Mouse (Mus musculus): ENCODE data around the gene Olfr714.
"Not testable (repeated sequence)": the region's sequence is repeated elsewhere in the genome, so short reads cannot be mapped to it uniquely, and the experiment has no call there.

Gene Olfr714

GRCm38 (mm10) chr7:107070681-107071080 is at the start of gene Olfr714:
TSS of gene Olfr714 (plus strand) at chr7:107070981.
- DNase-seq (ENCODE audit: low spot score): no peak

DNA sequence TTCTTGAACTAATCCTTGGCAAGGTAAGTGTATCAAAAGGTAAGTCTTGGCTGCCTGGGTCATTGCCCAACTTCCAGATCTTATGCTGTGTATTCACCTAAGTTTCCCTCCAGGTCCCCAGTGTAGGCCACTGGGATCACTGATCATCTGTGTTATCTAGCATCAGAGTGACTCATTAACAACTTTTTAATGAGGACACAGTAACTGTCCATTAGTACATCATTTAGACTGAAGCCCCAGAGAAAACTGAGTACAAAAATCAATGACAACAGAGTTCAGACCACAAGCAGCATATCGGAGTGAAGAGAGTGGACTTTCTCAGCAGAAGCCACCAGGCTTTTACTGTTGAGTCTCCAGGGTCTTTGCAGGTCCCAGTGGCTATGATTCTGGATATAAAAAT is 39.9 kb upstream of the Olfr714 start, which contains the start of gene Olfr713:
TSS of gene Olfr713 (plus strand) at position 301 of the 400 bp plus-strand sequence.
- no peak for DNase-seq (ENCODE audit: low spot score)

DNA sequence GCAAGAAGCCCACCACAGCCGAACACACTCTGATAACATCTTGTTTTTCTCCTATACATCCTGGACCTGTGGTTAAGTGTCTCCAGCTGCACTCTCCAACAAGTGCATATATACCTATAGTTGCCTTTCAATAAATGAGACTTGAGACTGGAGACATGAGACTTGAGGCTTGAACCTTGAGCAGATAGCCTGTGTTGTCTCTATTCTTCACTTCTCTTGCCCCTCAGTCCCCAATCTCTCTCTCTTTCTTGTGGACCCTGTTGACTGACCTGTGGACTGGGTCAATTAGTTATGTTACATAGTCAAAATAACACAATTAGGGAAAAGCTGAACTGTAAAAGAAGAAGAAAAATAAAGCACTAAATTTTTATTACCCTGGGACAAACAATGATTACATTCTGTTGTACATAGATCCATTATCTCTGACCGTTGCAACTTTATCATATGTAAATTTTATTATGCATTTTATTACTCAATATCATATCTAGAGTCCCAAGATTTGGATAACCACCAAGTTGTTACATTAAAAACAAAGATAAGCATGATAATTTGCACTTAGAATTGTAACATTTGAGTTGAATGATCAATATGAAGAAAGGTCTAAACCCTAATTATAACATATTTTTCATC is 30.7 kb upstream of the Olfr714 start:
- DNase-seq (ENCODE audit: low spot score): no peak

- DNase-seq (ENCODE audit: low spot score): no peak
These were observed 27.6 kb upstream of the Olfr714 start for GRCm38 (mm10) chr7:107043136-107043535.

DNA sequence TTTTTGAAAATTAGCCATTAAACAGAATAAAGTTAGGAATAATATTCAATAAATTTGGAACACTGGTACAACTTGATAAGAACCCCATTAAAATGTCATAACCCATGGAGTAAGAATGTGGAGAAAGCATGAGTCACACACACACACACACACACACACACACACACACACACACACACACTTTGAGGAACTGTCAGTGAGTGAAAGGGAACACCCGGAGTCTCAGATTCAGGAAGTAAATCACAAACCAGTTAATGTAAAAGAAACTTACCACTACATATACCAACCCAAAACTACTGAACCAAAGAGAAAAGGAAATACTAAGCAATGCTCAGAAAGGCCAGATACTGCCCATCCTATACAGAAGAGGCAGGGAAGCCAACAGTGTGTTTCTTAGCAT is 26.4 kb upstream of the Olfr714 start:
- DNase-seq (ENCODE audit: low spot score): no peak

GRCm38 (mm10) chr7:107045833-107046232 is 24.9 kb upstream of the Olfr714 start:
- DNase-seq (ENCODE audit: low spot score): peak; percentile 30

DNA sequence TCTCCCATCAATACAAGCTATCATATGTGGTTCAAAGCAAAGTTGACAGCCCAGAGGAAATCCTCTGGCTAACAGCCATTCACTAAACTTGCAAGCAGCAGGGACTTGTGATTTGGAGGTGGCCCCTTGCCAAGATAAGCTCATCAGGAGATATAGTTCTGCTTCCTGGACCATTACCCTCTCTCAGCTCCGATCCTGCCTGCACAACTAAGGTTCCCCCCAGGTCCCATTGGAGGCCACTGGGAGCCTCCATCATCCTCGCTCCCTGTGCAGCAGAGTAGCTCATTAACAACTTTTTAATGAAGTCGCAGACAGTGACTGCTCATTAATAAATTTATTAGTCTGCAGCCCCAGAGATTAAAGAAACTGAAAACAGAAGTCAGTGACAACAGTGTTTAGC is 23.2 kb upstream of the Olfr714 start:
- no peak for DNase-seq (ENCODE audit: low spot score)

DNA sequence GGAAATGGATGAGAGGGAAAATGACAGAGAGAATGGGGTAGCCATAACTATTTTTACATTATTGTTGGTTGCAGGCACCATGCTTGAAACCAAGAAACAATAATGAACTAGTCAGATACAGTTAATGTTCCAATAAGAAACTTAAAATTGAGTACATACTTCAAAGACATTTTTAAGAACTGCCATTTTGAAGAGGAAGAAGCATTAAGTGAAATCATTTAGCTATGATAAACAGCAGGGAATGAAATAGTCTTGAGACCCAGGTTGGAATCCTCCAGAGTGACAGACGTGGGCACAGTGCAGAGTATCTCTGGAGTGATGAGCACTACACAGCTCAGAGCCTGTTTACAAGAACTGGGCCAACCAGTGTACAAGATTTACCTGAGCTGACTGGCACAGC is 22.1 kb downstream of the Olfr714 start, which contains the start of gene Olfr17:
TSS of gene Olfr17 (plus strand) at position 301 of the 400 bp plus-strand sequence.
- no peak for DNase-seq (ENCODE audit: low spot score)

GRCm38 (mm10) chr7:107110269-107110668 is 39.5 kb downstream of the Olfr714 start, which contains the start of gene Olfr715b:
TSS of gene Olfr715b (minus strand) at chr7:107110369.
- not testable (repeated sequence) for DNase-seq (ENCODE audit: low spot score)
